Mouse (Mus musculus): ENCODE measurements around the gene Gmds. TPM values are rescaled to one million over a fixed set of nuclear protein-coding genes. Genes with fewer than 3 reads are reported as not detected.

The Gmds gene
- polyA plus RNA-seq, 1 experiment from 2014 or later, result 28.4 TPM

DNA sequence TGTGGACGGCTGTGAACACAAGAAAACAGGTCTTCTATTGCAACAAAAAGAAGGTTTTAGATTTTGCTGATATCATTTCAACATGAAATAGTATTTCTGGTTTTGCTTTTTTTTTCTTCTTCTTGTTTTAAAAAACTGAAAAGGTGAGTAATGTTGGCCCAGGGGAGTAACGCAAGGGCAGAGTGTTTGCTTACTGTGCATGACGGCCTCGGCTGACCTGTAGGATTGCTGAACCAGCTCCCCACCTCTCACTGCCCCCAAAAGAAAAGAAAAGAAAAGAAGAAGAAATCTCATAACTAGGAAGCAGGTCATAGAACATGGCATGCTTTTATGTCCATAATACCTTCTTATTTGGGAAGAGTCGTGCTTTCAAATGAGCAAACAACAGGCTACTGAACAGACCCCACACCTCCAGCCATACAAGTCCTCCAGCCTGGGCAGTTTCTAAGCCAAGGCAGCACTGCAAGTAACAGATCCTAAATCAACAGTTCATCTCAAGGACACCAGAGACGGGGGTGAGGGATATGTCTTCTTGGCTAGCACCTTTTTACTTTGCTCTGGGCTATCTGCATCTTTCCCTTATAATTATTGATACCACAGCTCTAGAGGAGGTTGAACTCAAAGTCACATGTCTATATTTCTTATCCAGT lies 303.6 kb downstream of the Gmds start:
- no peaks in the 10 kb centered on the region for H3K9me3 ChIP-seq
- H3K27me3 ChIP-seq (ENCODE audit: poor library complexity, severe bottlenecking), result no peaks in the 10 kb centered on the region
- 79% methylated on average over 6 of the region's 6 CpGs for WGBS
- no peak overlapping the region for H3K4me3 ChIP-seq
- no peak for DNase-seq (ENCODE audit: extremely low spot score, low spot score)
- H3K27ac ChIP-seq, result no peak overlapping the region
- no peaks in the 10 kb centered on the region for H3K36me3 ChIP-seq (replicated peaks)
- H3K4me1 ChIP-seq, result peaks cover 24% of the 10 kb centered on the region

DNA sequence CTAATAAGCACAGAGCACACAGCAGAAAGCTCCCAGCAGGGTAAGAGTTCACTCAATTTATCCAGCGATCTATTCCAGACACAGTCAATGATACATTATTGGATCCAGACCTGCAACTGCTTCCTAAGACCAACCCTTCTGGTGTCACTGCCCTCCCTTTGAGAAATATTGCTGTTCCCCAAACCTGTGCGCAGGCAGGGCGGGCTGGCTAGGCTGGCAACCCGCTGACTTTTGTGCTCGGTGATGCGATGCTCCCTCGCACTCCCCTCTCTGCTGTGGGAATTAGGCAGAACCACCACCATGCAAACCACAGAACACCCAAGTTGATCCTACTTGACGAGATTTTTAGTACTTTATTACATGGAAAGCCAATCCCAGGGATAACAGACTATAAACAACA lies 304.4 kb downstream of the Gmds start:
- 40% methylated on average over 8 of the region's 8 CpGs for WGBS
- H3K4me3 ChIP-seq, result no peak overlapping the region
- peak; percentile 26 for DNase-seq (ENCODE audit: extremely low spot score, low spot score)

DNA sequence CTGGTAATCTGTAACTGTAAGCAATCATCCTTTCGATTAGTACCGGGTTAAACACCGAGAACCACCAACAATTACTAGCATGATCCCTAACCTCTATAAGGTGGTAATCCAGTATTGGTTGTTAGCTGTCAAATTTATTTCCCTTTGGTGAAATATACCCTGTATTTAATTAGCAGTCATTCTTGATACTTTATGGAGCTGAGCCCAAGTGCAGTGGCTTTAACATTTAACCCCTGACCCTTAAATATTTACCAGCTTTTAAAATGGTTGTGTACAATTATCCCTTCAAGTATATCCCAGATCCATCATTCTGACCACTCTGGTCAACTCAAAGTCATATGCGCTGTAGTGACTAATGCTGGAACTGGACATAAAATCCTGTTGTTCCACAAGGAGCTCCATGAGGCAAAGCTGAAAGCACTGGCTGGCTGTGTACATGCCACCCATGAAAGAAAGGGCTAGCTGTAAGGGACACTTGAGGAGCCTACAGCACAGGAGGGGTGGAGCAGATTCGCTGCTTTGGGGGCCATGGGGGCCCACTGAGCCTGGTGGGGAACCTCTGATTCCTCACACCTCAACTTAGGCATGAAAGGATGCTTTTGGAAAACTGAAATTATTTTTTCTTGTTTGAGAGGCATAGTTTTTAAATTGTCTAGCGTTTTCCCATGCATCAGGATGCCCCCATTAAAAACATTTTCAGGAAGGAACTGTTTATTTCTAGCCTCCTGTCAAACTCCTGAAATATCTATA lies 312.1 kb downstream of the Gmds start:
- 84% methylated on average over 6 of the region's 6 CpGs for WGBS
- Histone ChIP-seq H3K27me3 (ENCODE audit: poor library complexity, severe bottlenecking) (no peaks in the 10 kb centered on the region), H3K27ac (no peak overlapping the region), H3K4me1 (peaks cover 40% of the 10 kb centered on the region), H3K9me3 (no peaks in the 10 kb centered on the region), H3K4me3 (no peak overlapping the region), H3K36me3 (replicated peaks) (no peaks in the 10 kb centered on the region)
- DNase-seq (ENCODE audit: extremely low spot score, low spot score), result no peak

More for the DNA sequence above, 304.4 kb downstream of the Gmds start:
- Histone ChIP-seq H3K9me3 (no peaks in the 10 kb centered on the region), H3K27ac (0 out of 2 replicates have a peak overlapping the region, but pooled peaks have one; percentile 30), H3K36me3 (replicated peaks) (no peaks in the 10 kb centered on the region), H3K27me3 (ENCODE audit: poor library complexity, severe bottlenecking) (no peaks in the 10 kb centered on the region), H3K4me1 (peaks cover 24% of the 10 kb centered on the region)

DNA sequence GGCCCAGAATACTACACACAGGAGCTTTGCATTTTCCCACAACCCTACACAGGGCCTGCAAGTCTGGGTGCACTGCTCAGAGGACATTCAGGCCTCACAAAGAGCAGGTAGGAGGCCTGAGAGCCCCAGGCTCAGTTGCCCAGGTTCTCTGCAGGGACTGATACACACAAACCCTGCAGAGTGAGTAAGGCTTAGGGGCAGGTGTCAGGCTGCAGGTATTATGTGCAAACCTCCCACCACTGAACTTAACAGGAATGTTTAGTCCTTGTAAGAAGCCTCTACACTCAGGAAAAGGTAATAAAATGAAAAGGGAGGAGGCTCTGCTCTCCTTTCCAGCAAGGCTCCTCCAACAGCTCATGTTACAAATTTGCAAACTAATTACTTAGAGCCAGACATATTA lies 313.7 kb downstream of the Gmds start:
- no peaks in the 10 kb centered on the region for H3K9me3 ChIP-seq
- H3K4me1 ChIP-seq, result peaks cover 46% of the 10 kb centered on the region
- no peak overlapping the region for H3K4me3 ChIP-seq
- H3K27me3 ChIP-seq (ENCODE audit: poor library complexity, severe bottlenecking), result no peaks in the 10 kb centered on the region
- no peaks in the 10 kb centered on the region for H3K36me3 ChIP-seq (replicated peaks)
- DNase-seq (ENCODE audit: extremely low spot score, low spot score), result no peak
- H3K27ac ChIP-seq, result peak overlapping the region; percentile 74

DNA sequence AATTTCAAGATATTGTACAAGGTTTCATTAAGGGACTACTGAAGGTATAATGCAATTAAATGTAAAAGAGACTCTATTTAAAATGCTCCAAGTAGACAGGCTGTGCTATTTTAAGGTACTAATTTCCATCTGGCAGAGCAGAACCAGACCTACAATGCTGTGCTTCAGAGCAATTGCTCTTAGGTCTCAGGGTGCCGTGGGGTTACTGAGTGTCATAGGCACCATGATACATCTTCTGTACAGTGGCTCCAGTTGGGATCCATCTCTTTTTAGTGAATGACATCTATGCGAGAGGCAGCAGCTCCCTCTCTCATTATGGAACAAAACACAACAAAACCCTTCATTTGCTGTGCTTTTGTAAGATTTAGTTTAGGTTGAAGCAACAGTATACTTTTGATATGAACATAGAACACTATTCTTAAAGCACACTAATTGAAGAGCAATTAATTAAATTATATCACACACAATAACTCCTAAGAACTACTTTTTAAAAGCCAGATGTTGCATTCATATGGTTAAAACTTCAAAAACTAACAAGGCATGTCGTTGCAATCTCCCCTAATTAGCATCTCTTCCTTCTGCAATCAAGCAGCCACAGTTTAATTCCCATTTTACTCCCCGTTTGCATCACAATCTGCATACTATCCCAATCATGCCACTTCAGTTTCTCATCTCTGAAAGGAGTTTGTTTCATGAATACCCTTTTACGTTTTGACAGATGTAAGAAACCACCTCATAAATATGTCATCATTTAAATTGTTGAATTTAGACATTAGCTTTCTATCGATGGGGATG lies 317.9 kb downstream of the Gmds start:
- 69% methylated on average over 6 of the region's 6 CpGs for WGBS

DNA sequence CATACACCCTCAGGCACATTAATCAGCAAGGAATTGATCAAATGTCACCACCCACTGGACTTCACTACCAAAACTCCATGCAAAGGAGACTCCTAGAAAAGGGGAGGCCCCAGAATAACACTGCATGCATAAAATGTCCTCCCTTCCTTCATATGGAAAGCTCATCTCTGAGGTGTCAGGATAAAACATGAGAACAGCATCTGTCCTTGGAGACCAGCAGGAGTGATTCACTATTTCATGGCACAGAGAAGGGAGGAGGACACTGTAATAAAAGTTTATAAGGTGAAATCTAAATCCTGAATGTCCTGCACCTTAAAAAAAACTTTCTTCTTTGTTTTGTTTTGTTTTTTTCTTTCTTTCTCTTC lies 319.3 kb downstream of the Gmds start:
- Histone ChIP-seq H3K27me3 (ENCODE audit: poor library complexity, severe bottlenecking) (no peaks in the 10 kb centered on the region), H3K9me3 (no peaks in the 10 kb centered on the region), H3K4me1 (peaks cover 21% of the 10 kb centered on the region), H3K4me3 (no peak overlapping the region), H3K36me3 (replicated peaks) (no peaks in the 10 kb centered on the region), H3K27ac (no peak overlapping the region)
- no peak for DNase-seq (ENCODE audit: extremely low spot score, low spot score)

More for the DNA sequence above, 317.9 kb downstream of the Gmds start:
- DNase-seq (ENCODE audit: extremely low spot score, low spot score), result no peak
- H3K36me3 ChIP-seq (replicated peaks), result no peaks in the 10 kb centered on the region
- H3K4me3 ChIP-seq, result no peak overlapping the region
- no peaks in the 10 kb centered on the region for H3K27me3 ChIP-seq (ENCODE audit: poor library complexity, severe bottlenecking)
- no peaks in the 10 kb centered on the region for H3K9me3 ChIP-seq
- peaks cover 35% of the 10 kb centered on the region for H3K4me1 ChIP-seq
- H3K27ac ChIP-seq, result no peak overlapping the region

DNA sequence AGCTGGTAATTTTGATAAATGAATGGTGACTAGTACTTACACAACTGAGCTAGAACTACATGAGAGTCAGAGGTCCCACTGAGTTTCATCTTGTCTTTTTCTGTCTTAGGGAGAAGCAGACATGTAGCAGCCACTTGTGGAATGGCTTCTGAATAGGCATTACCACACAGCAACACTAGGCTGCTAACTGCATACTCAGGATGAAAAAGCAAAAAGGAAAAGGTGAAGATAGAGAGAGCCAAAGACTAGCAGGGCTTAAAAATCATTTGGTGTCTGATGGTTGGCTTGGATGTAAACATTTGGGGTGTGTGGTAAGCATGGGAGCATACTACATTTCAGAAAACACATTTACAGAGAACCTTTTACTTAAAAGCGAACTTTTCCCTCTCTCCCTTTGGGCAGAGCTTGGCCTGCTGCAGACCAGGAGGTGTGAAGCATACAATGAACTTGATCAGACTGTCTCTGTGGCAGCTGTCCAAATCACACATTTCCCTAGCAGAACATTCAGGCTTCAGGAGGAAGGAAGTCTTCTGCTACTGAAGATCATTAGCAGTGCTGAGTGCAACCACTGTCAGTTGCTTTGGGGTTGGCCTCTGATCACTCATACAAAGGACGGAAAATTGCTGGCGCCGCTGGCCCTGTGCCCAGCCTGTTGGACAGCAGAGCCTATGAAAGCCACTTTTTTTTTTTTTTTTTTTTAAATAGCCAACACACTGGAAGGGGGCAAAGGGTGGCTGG lies 319.9 kb downstream of the Gmds start:
- WGBS, result 79% methylated on average over 4 of the region's 4 CpGs
- DNase-seq (ENCODE audit: extremely low spot score, low spot score), result no peak
- no peak overlapping the region for H3K4me3 ChIP-seq
- H3K27ac ChIP-seq, result no peak overlapping the region
- no peaks in the 10 kb centered on the region for H3K9me3 ChIP-seq
- H3K27me3 ChIP-seq (ENCODE audit: poor library complexity, severe bottlenecking), result no peaks in the 10 kb centered on the region
- H3K36me3 ChIP-seq (replicated peaks), result no peaks in the 10 kb centered on the region
- peaks cover 20% of the 10 kb centered on the region for H3K4me1 ChIP-seq

GRCm38 (mm10) chr13:32008802-32009201 lies 329.7 kb downstream of the Gmds start:
- Histone ChIP-seq H3K36me3 (replicated peaks) (no peaks in the 10 kb centered on the region), H3K9me3 (no peaks in the 10 kb centered on the region), H3K4me1 (peaks cover 19% of the 10 kb centered on the region; the same call in 1 of the 2 replicates), H3K27me3 (ENCODE audit: poor library complexity, severe bottlenecking) (no peaks in the 10 kb centered on the region), H3K27ac (no peak overlapping the region), H3K4me3 (no peak overlapping the region)
- 46% methylated on average over 4 of the region's 4 CpGs for WGBS
- no peak for DNase-seq (ENCODE audit: extremely low spot score, low spot score)

GRCm38 (mm10) chr13:32008116-32008641 lies 330.4 kb downstream of the Gmds start:
- Histone ChIP-seq H3K9me3 (no peaks in the 10 kb centered on the region), H3K36me3 (replicated peaks) (no peaks in the 10 kb centered on the region), H3K4me3 (no peak overlapping the region), H3K27me3 (ENCODE audit: poor library complexity, severe bottlenecking) (no peaks in the 10 kb centered on the region), H3K4me1 (peaks cover 19% of the 10 kb centered on the region; the same call in 1 of the 2 replicates), H3K27ac (peak overlapping the region; percentile 60)
- 56% methylated on average over 7 of the region's 7 CpGs for WGBS
- DNase-seq (ENCODE audit: extremely low spot score, low spot score), result no peak

- Histone ChIP-seq H3K27ac (no peak overlapping the region), H3K4me1 (peaks cover 21% of the 10 kb centered on the region), H3K36me3 (replicated peaks) (no peaks in the 10 kb centered on the region), H3K9me3 (peaks cover 4% of the 10 kb centered on the region; the same call in 1 of the 2 replicates), H3K27me3 (ENCODE audit: poor library complexity, severe bottlenecking) (no peaks in the 10 kb centered on the region), H3K4me3 (no peak overlapping the region)
- DNase-seq (ENCODE audit: extremely low spot score, low spot score), result no peak
- WGBS, result 83% methylated on average over 4 of the region's 4 CpGs
Measured at GRCm38 (mm10) chr13:31993391-31993790, 345.1 kb downstream of the Gmds start.

DNA sequence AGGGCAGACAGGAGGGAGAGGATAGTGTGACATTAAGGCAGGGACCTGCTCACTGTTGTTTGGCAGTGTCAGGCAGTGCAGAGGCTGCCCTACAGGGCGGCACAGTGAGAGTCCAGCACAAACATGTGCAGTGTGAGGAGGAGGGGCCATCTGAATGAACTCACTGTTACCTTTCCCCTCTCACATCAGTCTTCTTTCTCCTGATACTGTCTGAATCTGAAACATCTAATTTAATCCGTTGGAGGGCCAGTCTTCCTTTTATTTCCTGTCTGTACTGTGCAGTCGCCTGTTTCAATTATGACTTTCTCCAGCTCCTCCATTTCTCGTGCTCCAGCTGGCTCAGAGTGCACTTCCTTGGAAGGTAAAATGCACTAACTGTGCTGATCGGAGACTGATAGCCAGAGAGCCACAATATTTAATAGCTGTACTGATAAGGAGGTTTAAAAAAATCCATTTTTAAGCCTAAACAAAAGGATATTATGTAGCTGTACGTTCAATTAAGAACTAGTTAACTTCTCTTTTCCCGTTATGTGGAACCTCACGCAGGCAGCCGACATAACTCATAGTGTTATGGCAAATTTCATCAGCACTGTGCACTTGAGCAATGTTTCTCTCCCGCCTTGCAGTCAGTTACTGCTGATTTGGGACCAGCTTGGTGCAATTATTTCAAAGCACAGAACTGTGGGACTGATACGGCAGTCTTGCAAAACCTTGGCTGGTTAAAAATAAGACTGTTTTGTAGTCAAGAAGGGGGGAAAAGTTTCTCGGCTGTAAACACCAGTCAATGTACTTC lies 345.9 kb downstream of the Gmds start:
- Histone ChIP-seq H3K9me3 (peaks cover 4% of the 10 kb centered on the region; the same call in 1 of the 2 replicates), H3K36me3 (replicated peaks) (no peaks in the 10 kb centered on the region), H3K4me1 (peaks cover 21% of the 10 kb centered on the region), H3K27ac (0 out of 2 replicates have a peak overlapping the region, but pooled peaks have one; percentile 12), H3K27me3 (ENCODE audit: poor library complexity, severe bottlenecking) (no peaks in the 10 kb centered on the region), H3K4me3 (no peak overlapping the region)
- 61% methylated on average over 12 of the region's 12 CpGs for WGBS
- DNase-seq (ENCODE audit: extremely low spot score, low spot score), result no peak

All from forebrain, embryonic 10.5 days (tissue).